Mouse (Mus musculus) liver, embryonic 14.5 days (tissue): Measurements from ENCODE around the gene Rfx2. TPM values are rescaled to one million over a fixed set of nuclear protein-coding genes. Genes with fewer than 3 reads are reported as not detected.

ENCODE experiments used
- ATAC-seq: fragments of 200-750 bp; cut with Nextera tagmentation; 2 replicates; pipeline ENCODE4 v1.8.0; 2017; ENCODE audit warnings: moderate number of reproducible peaks, mild to moderate bottlenecking, moderate library complexity; ENCODE audit not compliant: insufficient read depth
- DNase-seq, 3 experiments: peaks; one replicate each; pipeline ENCODE4 v3.0.0-alpha.2; 2012 to 2013; ENCODE audit warnings: low read depth in 3 of 3, low spot score in 3 of 3
- H3K27ac ChIP-seq: fragments of 300-500 bp; sonication (generic); 2 replicates; pipeline ENCODE4 v1.5.1; 2014; ENCODE audit warnings: moderate library complexity, mild to moderate bottlenecking, control low read depth, inconsistent platforms
- H3K27me3 ChIP-seq: fragments of 300-500 bp; sonication (generic); 2 replicates; pipeline ENCODE4 v1.6.1; 2014; ENCODE audit warnings: mild to moderate bottlenecking, low read length, moderate library complexity; ENCODE audit not compliant: control insufficient read depth, insufficient read depth
- H3K36me3 ChIP-seq: fragments of 300-500 bp; sonication (generic); replicated peaks from 2 replicates; pipeline ENCODE4 v1.6.1; 2014; ENCODE audit warnings: low read depth; ENCODE audit not compliant: control insufficient read depth, insufficient read depth
- H3K4me1 ChIP-seq, 2 experiments: fragments of 200-500 bp in 1 of 2; fragments of 300-500 bp in 1 of 2; sonication (generic) in 1 of 2; replicated peaks; 2 replicates each; pipeline ENCODE4 v1.6.1; 2012 to 2014; ENCODE audit warnings: antibody characterized with exemption in 1 of 2, inconsistent platforms in 1 of 2, low read length in 1 of 2; ENCODE audit not compliant: control insufficient read depth in 2 of 2, insufficient read depth in 2 of 2
- H3K4me2 ChIP-seq: fragments of 300-500 bp; sonication (generic); 2 replicates; pipeline ENCODE4 v1.6.1; 2014; ENCODE audit warnings: low read depth, mild to moderate bottlenecking, control low read depth, moderate library complexity
- H3K4me3 ChIP-seq, 2 experiments: fragments of 200-500 bp in 1 of 2; fragments of 300-500 bp in 1 of 2; sonication (generic) in 1 of 2; 2 replicates each; pipeline ENCODE4 v1.5.1; 2012 to 2014; ENCODE audit warnings: low read depth in 2 of 2, low read length in 2 of 2, mild to moderate bottlenecking in 2 of 2, control low read depth in 1 of 2, inconsistent platforms in 1 of 2, moderate library complexity in 1 of 2; ENCODE audit not compliant: insufficient read depth in 1 of 2
- H3K9ac ChIP-seq: fragments of 300-500 bp; sonication (generic); replicated peaks from 2 replicates; pipeline ENCODE4 v1.6.1; 2014; ENCODE audit warnings: mild to moderate bottlenecking, control low read depth, moderate library complexity
- H3K9me3 ChIP-seq: fragments of 300-500 bp; sonication (generic); 2 replicates; pipeline ENCODE4 v1.6.1; 2016; ENCODE audit warnings: low read length, mixed read lengths; ENCODE audit not compliant: control insufficient read depth
- CTCF ChIP-seq: IDR thresholded peaks from 2 replicates; pipeline ENCODE4 v1.5.1; 2016; ENCODE audit warnings: antibody characterized with exemption, low read depth, control low read depth
- EP300 ChIP-seq: IDR thresholded peaks from 2 replicates; pipeline ENCODE4 v1.6.1; 2016; ENCODE audit warnings: antibody characterized with exemption, low read depth
- WGBS: fragments of 180-500 bp; shearing (Covaris S2); extraction: QIAGEN DNeasy Blood & Tissue Kit; methylation state at CpG from one replicate; pipeline ENCODE4 v1.1.7; 2014; ENCODE audit not compliant: insufficient replicate concordance; 5-methylcytosine and 5-hydroxymethylcytosine counted together
- polyA plus RNA-seq, 2 experiments: library from polyadenylated mRNA; depleted of rRNA in 1 of 2; stranded (reverse) in 1 of 2; unstranded in 1 of 2; fragments of >200 nt; fragmentation: Nextera tagmentation in 1 of 2; extraction: Ambion mirVana in 1 of 2; gene quantifications; 2 replicates each; pipeline versions ENCODE4 v1.2.1 to v1.2.3; 2012 to 2014

The Rfx2 gene
- polyA plus RNA-seq, 2 experiments: 6.8 to 10.7 TPM

DNA sequence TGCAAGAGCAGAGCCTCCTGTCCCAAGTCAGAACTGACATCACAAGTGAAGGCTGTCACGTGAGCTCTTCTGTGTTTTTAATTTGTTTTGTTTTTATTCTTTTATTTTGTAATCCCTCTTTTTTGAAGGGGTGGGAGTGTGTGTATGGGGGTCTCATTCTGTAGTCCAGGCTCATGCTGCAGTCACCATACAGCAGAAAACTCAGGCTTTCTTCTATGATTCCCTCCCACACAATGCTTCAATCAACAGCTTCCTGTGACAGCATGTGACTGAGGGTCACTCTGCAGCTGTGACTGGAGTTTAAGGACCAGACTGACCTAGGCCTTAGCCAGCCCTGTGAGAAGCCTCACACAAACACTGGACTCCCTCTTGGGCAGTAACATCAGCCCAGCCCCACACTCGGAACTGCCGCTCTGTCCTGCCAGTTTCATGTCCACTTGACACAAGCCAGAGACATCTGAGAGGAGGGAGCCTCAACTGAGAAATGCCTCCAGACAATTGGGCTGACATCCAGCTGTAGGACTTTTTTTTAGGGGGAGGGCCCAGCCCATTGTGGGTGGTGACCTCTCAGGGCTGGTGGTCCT, 51.9 kb downstream of the Rfx2 start:
- ATAC-seq (no peak), DNase-seq (no peak)
- Histone ChIP-seq H3K4me3 (no peak overlapping the region), H3K27me3 (no peaks in the 10 kb centered on the region), H3K4me1 (no peaks in the 10 kb centered on the region), H3K27ac (no peak overlapping the region), H3K4me2 (no peak overlapping the region), H3K36me3 (peaks cover 13% of the 10 kb centered on the region), H3K9me3 (peaks cover 4% of the 10 kb centered on the region), H3K9ac (no peak overlapping the region)
- TF ChIP-seq EP300 (no peak), CTCF (no peak)
- WGBS: 67% methylated on average over 3 of the region's 3 CpGs

DNA sequence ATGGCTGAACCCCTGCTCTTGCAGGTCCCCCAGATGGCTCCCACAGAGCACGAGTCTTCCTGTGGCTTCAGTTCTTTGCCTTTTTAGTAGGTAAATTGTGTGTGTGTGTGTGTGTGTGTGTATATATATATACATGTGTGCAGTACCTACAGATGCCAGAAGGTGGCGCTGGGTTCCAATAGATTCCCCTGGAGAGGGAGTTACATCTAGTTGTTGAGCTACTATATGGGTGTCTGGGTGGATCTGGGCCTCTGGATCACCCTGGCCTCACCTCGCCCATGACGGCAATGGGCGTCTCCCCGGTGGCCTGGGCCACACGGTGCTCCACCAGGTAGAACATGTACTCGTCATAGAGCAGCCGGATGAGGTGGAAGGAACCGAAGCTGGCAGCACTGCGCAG, 53.2 kb downstream of the Rfx2 start:
- H3K4me3 ChIP-seq: no peak overlapping the region
- DNase-seq (no peak), ATAC-seq (no peak)
- no peak overlapping the region for H3K4me2 ChIP-seq
- H3K27me3 ChIP-seq: no peaks in the 10 kb centered on the region
- TF ChIP-seq CTCF: peak; percentile 58
- TF ChIP-seq EP300: no peak
- H3K36me3 ChIP-seq: peaks cover 11% of the 10 kb centered on the region
- WGBS: 90% methylated on average over 11 of the region's 11 CpGs
- peaks cover 4% of the 10 kb centered on the region for H3K9me3 ChIP-seq
- no peak overlapping the region for H3K27ac ChIP-seq
- peaks cover 0 to 8% of the 10 kb centered on the region in 2 experiments; a peak in 2 of 4 replicates for H3K4me1 ChIP-seq
- H3K9ac ChIP-seq: no peak overlapping the region

DNA sequence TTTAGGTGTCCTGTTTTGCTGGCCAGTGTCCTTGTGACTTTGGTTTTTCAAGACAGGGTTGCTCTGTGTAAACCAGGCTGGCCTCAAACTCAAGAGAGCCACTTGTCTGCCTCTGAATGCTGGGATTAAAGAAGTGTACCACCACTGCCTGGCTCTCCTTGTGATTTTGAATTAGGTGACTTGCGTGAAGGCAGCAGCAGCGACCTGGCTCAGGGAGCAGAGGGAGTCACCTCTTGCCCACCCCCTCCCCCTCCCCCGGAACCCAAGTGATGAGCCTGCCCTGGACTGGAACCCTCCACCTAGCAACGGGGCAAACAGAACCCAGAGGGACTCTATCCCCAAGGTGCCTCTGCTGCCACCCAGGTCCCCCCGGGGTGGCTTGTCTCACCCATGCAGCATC, 60.9 kb downstream of the Rfx2 start, which contains the start of gene Prr22:
TSS of gene Prr22 (plus strand) at position 301 of the 400 bp plus-strand sequence.
- H3K9me3 ChIP-seq: no peaks in the 10 kb centered on the region
- 82% methylated on average over 5 of the region's 5 CpGs for WGBS
- no peaks in the 10 kb centered on the region for H3K27me3 ChIP-seq
- H3K27ac ChIP-seq: no peak within 1 kb of the TSS
- H3K4me3 ChIP-seq: no peak within 1 kb of the TSS
- no peak within 1 kb of the TSS for H3K4me2 ChIP-seq
- ATAC-seq (no peak), DNase-seq (no peak)
- peaks cover 17% of the 10 kb centered on the region for H3K36me3 ChIP-seq
- peaks cover 5 to 14% of the 10 kb centered on the region in 2 experiments; a peak in 3 of 4 replicates for H3K4me1 ChIP-seq
- H3K9ac ChIP-seq: no peak within 1 kb of the TSS
- no peak for TF ChIP-seq EP300
- no peak for TF ChIP-seq CTCF

DNA sequence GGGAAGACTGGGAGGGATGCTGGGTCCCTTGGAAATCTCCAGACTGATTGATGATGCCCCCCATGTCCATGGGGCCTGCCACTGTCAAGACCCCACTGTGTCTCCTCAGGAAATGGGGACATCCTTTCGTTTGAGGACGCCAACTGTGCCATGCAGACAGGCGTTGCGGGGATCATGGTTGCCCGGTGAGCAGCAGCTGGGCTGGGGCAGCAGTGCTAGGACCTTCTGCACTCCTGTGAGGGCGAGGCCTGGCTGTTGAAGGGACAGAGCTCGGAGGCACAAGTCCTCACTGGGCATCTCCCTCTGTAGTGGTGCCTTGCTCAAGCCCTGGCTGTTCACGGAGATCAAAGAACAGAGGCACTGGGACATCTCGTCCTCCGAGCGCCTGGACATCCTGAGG, 61.9 kb downstream of the Rfx2 start:
- no peaks in the 10 kb centered on the region for H3K27me3 ChIP-seq
- no peaks in the 10 kb centered on the region for H3K9me3 ChIP-seq
- peaks cover 8 to 18% of the 10 kb centered on the region in 2 experiments; a peak in 3 of 4 replicates for H3K4me1 ChIP-seq
- ATAC-seq: no peak
- no peak overlapping the region for H3K4me3 ChIP-seq
- H3K27ac ChIP-seq: no peak overlapping the region
- no peak for TF ChIP-seq EP300
- peaks cover 17% of the 10 kb centered on the region for H3K36me3 ChIP-seq
- H3K4me2 ChIP-seq: no peak overlapping the region
- H3K9ac ChIP-seq: no peak overlapping the region
- DNase-seq: no peak
- 85% methylated on average over 11 of the region's 11 CpGs for WGBS

DNA sequence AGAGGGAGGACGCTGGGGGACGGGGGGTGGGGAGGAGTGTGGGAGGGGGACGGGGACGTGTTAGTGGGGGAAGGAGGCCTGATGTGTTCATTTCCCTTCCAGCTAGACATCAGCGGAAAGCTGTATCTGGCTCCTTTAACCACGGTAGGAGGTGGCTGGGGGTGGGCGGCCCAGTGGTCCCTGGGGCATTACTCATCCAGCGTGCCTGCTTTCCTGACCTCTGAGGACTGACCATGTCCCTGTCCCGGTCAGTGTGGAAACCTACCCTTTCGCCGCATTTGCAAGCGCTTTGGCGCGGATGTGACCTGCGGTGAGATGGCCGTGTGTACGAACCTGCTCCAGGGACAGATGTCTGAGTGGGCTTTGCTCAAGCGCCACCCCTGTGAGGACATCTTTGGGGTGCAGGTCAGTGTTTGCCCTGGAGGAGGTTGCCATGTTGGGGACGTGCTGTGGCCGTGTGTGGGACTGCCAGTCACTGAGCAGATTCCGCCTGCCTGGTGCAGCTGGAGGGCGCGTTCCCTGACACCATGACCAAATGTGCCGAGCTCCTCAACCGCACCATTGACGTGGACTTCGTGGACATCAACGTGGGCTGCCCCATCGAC, 63.2 kb downstream of the Rfx2 start:
- Histone ChIP-seq H3K9ac (no peak overlapping the region), H3K36me3 (peaks cover 17% of the 10 kb centered on the region), H3K4me1 (peaks cover 20 to 21% of the 10 kb centered on the region in 2 experiments), H3K4me2 (no peak overlapping the region), H3K4me3 (no peak overlapping the region), H3K9me3 (no peaks in the 10 kb centered on the region), H3K27me3 (no peaks in the 10 kb centered on the region), H3K27ac (no peak overlapping the region)
- ATAC-seq (no peak), DNase-seq (no peak)
- 87% methylated on average over 29 of the region's 29 CpGs for WGBS
- TF ChIP-seq CTCF (no peak), EP300 (no peak)
